16 mouse cellular contexts compared by ENCODE assay signal in the genomic region with DNA sequence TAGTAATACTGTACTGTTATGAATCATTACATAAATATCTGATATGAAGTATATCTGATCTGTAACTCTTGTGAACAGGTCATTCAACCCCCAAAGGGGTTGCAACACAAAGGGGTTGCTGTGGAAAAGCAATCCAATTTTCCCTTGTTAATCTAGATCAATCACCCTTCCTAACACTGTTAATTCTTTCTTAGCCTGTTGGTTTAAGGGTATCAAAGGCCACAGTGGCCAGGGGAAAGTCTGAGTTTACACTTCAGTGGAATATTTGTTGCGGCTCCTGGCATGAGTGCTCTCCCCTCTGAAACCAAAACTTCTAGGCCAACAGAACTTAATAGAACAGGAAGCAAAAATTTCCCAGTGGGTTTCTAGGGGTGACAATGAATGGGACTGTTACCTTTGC.
"Had no signal": no experiment of that assay in that cellular context is flagged by ENCODE, and none has a peak within 500 bp of the region (broad histone marks: within the 10 kb centered on the region; RNA-seq: fewer than 3 reads in every experiment).

No protein-coding gene starts in this region.

- H3K9ac ChIP-seq: neural tube, embryonic 13.5 days; neural tube, embryonic 15.5 days; stomach, embryonic 15.5 days had no signal

- H3K36me3 ChIP-seq: stomach, embryonic 15.5 days had no signal

- H3K4me1 ChIP-seq: neural tube, embryonic 13.5 days; neural tube, embryonic 15.5 days; stomach, embryonic 15.5 days had no signal

- H3K4me2 ChIP-seq: neural tube, embryonic 13.5 days; neural tube, embryonic 15.5 days; stomach, embryonic 15.5 days had no signal

- DNase-seq: retina, postnatal 1 day; right cerebral cortex, adult 18-20 months; right cerebral cortex, postnatal 14 days; right cerebral cortex, postnatal 25 days; right cerebral cortex, postnatal 4 days; spleen, adult 18-20 months; thymus, adult 18-20 months; thymus, adult 2 months; thymus, postnatal 14 days; thymus, postnatal 25 days; thymus, postnatal 36 days; thymus, postnatal 4 days had no signal

- H3K27me3 ChIP-seq: neural tube, embryonic 13.5 days; neural tube, embryonic 15.5 days; stomach, embryonic 15.5 days had no signal

- H3K27ac ChIP-seq: neural tube, embryonic 13.5 days; neural tube, embryonic 15.5 days; stomach, embryonic 15.5 days; stomach, postnatal 0 days had no signal

- H3K9me3 ChIP-seq: stomach, embryonic 15.5 days had no signal

- H3K4me3 ChIP-seq: neural tube, embryonic 13.5 days; neural tube, embryonic 15.5 days; stomach, embryonic 15.5 days had no signal
